Mouse (Mus musculus) layer of hippocampus, adult 9-11 months (tissue): Measurements from ENCODE around the gene Nit1.
A peak's percentile ranks its signal among the peaks of the same experiment; 100 is the strongest.

Experiments
- DNase-seq: peaks from one replicate; pipeline ENCODE4 v3.0.0; 2022

The Nit1 gene

DNA sequence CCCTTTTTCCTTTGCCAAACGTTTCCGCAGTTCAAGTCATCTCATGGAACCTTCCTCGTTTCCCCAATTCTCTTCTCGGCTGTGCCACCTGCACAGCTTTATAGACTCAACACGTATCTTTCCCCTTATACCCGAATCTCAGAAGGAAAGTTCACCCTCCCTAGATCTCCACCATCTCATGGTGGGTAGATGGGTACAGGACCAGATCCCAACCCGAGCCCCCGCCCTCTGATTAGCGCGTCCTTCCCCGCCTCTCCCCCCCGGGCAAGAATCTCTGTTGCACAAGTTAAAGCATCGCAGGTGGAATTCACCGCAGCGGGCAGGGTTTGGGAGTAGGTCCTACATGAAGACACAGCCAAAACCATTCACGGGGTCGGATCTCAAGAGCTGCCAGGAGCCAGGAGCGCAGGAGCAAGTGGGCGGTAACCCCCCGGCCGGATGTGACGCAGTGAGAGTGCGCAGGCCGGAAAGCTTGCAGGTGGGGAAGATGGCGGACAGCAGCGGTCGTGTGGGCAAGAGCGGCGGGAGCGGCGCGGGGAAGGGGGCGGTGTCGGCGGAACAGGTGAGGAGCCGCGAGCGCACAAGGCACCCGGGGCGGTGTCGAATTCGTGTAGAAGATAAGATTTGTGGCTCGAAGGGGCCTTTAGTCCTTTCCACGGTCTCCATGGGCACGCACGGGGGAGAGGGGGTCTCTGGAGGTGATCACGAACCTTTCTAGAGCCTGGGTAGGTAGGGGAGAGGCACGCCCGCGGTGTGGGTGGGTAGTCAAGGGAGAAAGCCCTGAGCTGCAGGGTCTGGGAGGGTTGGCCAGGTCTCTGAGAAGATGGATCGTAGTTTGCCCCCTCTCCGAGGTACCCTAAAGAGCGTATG is at the start of gene Nit1, which contains the start of gene Pfdn2:
Gene Nit1, minus strand, starts transcription at position 422 of the 870 bp plus-strand sequence.
Gene Pfdn2, plus strand, starts transcription at position 446 of the 870 bp plus-strand sequence.
- DNase-seq: peak; percentile 91

DNA sequence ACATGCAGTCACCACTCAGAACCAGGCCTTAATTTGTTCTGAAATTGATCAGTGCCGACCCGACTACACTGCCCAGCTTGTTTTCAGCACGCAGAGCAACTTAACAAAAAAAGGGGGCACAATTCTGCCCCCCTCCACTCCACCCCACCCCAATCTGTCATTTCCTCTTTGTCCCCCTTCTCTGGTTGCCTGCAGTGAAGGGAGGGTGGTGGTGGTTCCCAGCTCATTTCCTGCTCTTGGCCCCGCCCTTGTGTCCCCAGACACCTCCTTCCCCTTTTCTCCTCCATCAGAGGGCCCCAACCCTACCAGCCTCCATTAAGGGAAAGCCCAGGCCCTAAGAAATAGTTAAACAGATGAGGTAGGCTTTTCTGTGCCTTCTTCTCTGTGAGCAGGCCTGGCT is 44.7 kb upstream of the Nit1 start:
- peak; percentile 54 for DNase-seq

DNA sequence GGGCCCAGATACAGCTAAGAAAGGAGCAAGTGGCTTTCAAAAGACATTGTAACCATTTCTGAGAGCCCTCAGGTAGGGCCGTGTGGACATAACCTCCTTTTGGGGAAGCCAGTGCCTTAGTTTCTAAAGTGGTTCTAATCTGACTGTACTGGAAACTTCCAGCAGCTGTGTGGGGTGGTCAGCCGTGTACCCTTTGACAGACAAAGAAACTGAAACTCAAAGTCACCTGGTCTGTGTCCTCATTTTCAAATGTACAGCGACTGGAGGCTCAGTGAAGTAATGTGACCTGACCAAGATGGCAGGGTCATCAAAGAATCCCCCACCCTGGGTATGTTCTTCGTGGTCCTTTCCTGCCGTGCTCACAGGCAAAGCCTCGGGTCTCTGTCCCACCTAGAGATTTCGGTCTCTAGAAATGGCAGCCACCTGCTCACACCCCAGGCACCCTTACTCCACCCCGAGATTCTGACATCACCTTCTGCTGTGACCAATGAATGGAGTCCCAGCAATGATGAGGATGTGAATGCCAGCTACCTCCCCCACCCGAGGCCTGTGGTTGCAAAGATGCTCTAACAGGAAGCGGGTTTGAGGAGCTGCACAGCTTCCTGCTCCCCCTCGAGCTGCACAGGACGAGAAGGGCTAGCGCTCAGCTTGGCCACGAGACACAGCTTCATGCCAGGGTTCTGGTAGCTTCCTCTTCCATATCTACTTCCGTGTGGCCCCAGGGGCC is 43.1 kb upstream of the Nit1 start, which contains the start of gene Arhgap30:
Gene Arhgap30, plus strand, starts transcription at position 579 of the 727 bp plus-strand sequence.
- peak; percentile 81 for DNase-seq

DNA sequence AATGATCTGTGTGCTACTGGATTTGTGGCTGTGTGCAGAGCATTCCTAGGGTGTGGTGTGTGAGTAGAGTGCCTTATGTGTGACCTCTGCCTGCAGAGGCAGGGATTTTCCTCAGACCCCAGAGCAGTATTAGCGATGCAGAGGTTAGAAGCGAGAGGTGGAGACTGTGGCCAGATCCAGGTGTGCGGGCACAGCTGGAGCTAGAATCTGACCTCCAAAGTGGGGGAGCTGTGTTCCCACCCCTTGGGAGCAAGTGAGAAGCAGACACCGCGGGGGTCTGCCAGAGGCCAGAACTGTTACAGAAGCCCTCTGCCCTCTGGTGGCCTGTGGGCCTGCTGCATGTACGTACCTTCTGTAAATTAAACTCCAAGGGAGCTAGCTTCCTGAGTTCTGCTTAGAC is 41.7 kb upstream of the Nit1 start:
- no peak for DNase-seq

DNA sequence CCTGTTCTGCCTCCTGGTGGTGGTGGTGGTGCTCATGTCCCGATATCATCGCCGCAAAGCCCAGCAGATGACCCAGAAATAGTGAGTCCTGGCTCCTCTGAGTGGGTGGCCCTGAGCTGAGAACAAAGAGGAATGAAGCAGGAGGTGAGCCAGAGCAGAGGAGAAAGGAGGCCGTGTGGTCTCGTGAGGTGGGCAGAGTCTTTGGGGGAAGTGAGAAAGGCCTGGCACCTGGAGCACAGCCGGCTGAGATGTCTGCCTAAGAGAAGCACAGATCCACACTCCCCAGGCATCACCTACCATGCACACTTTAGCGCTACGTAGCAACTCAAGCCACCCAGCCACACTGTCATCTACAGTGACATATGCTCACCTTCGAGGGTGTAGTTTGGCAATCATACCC is 39.7 kb upstream of the Nit1 start:
- no peak for DNase-seq

DNA sequence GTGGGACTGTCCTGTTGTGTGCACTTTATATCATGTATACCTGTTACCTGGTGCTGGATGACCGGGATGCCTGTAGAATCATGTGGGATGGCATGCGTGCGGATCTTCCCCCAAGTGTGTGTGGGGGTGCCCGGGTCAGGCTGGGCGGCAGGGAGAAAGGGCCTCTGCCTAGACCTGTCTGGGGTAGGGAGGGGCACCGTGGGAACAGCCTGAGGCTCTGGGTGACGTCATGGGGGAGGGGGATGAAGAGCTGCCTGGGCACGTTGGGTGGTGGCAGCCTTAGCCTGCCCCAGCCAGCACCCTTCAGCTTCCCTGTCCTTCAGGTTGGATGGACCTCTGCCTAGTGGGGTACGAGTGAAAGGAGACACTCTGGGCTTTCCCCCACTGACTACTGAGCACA is 38.9 kb upstream of the Nit1 start:
- DNase-seq: no peak

DNA sequence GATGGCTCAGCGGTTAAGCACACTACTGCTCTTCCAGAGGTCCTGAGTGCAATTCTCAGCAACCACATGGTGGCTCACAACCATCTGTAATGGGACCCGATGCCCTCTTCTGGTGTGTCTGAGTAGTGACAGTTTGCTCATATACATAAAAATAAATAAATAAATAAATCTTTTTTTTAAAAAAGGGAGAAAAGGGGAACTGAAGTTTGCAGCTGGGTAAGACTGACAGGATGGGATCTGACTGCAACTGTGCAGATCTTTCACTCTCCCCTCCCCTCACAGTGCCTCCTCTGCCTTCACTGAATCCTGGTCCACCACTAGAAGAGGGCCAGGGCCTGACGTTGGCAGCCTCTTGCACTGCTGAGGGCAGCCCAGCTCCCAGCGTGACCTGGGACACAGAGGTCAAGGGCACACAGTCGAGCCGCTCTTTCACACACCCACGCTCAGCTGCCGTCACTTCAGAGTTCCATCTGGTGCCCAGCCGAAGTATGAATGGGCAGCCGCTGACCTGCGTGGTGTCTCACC is 36.7 kb upstream of the Nit1 start:
- no peak for DNase-seq

DNA sequence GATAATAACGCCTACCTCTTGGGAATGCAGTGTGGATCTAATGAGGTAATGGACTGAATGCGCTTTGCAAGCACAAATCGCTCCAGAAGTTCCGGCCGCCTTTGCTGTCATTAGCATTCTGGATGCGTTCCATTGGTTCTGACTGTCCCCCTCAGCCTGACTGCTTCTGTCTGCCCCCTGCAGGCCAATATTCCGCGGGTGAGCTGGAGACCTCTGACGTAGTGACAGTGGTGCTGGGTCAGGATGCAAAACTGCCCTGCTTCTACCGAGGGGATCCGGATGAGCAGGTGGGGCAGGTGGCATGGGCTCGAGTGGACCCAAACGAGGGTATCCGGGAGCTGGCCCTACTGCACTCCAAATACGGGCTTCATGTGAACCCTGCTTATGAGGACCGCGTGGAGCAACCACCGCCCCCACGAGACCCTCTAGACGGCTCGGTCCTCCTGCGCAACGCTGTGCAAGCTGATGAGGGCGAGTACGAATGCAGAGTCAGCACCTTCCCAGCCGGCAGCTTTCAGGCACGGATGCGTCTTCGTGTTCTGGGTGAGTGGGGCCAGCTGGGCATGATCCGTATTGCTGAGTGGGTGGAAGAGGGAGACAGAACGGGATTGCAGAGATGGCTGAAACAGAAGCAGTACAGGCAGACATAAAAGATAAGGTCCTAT is 34.6 kb upstream of the Nit1 start:
- peak; percentile 77 for DNase-seq

DNA sequence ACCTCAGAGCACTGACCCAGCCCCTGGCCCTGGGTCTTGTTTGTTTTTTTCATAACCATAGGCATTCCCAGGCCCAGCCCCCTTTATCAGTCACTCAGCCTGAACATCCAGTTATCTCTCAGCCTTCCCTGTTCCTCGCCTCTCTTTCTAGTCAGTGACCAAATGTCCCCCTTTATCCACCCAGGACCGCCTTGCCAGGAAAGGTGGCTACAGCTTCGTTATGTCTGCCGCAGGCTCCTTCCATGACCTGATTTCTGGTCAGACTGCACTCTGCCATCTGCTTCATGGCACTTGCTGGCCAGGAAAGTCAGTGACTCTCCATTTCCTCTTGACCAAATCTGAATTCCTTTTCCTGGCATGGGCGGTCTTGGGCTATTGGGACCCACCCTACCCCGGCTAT is 32.9 kb upstream of the Nit1 start:
- no peak for DNase-seq

DNA sequence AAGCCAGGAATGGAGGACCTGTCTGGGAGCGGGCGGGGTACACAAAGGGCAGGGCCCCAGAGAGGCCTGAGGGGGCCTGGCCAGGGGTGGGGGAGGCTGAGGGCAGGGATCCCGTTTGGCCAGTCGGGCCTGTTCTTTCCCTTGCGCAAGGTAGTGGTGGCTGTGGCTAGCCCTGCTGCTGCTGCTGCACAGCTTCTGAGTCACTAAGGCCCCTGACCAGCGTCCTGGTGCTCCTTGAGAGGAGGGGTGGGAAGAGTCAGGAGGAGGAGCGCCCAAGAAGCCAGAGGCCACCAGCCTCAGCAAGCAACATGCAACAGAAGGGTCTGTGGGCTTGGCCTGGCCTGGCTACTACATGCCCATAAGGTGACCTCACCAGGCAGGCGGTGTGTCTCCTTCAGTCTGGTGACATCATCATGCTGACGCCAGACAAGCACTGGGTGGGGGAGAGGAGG is 30.2 kb upstream of the Nit1 start:
- DNase-seq: no peak

DNA sequence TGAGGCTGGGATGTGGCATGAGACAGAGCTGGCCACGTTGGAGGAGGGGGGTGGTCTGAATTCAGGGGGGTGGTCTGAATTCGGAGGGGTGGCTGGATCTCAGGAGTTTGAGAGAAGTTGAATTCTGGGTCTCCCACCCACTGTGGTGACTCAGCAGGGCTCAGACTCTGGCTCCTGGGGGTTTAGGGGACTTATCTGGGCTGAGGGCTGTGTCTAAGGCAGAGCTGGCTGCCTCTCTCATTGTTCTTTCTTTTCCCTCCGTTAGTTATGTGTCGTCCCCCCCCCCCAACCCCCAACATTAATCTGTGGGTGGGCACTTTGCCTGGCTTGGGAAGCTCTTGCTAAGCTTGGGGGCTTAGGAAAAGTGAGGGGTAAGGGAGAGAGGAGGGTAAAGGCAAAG is 28.5 kb upstream of the Nit1 start:
- no peak for DNase-seq

DNA sequence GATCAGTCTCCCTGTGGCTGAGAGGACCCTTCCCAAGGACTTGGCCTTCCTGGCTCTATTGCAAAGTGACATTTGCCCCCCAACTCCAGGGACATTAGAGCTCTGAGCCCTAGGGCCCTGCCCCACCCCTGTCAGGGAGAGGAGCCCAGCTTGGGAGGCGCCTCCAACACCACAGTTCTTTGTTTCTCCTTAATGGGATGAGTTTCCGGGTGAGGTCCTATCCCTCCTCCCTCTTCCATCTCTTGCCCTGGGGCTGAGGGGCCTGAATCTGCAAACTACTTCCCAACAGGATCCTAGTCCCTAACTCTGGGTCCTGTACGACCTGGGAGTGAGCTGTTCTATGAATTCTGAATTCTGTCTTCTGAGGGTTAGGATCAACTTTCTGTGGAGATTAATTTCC is 27.4 kb upstream of the Nit1 start:
- no peak for DNase-seq

DNA sequence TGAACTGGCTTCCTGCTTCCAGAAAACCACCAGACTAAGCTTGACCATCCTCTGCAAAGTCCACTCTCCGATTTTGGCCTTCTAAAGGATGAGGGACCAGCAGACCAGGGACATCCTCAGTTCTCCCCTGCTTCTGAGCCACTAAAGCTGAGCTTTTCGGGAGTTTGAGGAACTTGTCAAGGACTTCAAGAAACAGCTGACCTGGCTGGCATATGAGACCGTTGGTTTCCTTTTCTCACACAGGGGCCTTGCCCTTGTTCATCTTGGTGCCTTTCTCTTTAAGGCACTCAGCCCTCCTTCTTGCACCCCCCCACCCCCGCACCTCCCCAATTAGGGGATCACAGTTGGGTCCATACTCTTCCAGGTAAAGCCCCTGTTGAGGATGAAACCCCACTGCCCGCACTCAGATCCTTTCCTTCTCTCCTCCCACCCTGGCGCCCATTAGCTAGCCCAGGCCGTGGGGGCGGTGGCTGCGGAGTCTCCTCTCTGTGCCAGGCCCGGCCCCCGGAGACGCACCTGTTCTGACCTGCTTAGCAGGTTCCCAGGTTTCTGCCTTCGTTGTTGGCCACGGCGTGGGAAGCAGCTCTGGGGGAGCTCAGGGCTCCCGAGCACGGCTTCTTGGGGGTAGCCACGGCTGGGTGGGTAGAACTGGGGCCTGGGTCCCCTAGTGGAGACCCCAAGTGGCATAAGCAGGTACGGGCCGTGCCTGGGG is 24.6 kb upstream of the Nit1 start, which contains the start of gene Nectin4:
Gene Nectin4, plus strand, starts transcription at position 255 of the 712 bp plus-strand sequence.
- DNase-seq: no peak

DNA sequence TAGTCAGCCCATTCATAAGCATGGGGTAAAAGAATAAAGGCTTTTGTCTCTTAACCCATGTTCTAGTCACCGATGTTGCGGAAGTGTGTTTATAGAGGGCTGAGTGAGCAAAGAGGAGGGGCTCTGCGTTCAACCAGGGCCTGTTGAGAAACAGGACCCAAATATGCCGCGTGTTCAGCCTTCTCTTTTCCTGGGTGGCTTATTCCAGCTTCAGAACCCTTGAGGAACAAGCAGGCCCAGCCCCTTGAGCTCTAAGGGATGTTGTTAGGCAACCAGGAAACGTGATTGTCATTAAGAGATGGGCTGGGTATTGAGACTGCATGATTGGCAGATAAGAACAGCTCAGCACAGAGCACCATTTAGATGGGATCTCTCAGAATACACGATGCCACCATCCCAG is 20.5 kb upstream of the Nit1 start:
- no peak for DNase-seq

DNA sequence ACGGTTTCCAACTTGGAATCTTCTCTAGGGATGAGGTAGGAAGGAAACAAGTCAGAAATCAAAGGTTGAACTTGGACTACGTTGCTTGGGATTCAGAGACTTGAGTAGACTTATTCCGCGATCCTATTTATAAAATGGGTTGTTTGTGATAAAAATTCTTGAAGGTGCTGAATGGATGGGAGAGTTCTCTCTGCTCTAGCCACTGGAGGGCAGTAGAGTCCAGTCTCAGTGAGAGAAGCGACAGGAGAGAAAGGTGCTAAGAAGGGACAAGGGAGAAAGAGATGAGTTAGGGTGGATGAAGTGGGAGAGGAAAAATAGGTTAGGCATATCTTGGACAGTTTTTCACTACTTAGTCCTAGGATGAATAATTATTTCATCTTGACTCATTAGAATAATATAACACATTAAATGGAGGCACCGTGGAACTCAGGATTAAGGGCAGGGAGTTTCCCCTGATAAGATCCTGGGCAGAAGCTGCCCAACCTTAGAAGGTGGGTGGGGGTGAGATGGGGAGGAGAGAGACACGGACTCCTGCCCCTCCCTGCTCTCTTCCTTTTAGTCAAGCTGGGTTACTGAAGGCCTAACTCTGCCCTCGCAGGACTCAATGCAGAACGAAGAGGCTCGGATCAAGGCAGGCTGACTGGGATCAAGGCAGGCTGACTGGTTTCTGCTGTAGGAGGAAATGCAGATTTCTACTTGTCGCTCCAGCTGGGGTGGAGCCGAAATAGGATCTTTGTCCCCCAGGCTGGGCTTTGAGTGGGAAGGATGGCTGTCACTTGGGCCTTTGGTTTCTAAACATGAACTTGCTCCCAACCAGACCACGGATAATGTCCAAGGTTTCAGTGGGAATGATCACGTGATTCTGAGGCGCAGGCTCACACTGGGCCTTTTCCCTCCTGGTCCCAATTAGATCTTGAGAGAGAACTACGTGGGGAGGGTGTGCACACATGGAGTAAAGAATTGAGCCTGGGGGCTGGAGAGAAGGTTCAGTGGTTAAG is 16.0 kb upstream of the Nit1 start:
- peak; percentile 73 for DNase-seq

DNA sequence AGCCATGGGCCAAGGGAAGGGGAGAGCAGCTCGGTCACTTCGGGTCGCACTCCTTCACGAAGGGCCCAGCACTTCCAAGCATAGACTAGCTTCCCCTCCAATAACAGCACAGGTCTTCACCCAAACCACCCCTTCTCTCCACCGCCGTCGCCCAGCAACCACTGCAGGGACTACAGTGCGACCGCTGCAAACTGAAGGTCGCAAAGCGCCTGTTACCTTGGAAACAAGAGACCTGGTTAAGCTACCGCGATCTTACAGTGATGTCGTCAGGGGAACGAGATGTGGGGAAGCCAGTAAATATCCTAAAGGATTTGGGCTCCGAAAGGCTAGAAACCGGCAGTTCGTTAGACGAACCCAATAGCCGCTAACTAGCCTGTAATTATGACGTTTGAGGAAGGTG is 15.2 kb upstream of the Nit1 start, which contains the start of gene Klhdc9:
Gene Klhdc9, minus strand, starts transcription at position 143 of the 400 bp plus-strand sequence.
- peak; percentile 94 for DNase-seq

DNA sequence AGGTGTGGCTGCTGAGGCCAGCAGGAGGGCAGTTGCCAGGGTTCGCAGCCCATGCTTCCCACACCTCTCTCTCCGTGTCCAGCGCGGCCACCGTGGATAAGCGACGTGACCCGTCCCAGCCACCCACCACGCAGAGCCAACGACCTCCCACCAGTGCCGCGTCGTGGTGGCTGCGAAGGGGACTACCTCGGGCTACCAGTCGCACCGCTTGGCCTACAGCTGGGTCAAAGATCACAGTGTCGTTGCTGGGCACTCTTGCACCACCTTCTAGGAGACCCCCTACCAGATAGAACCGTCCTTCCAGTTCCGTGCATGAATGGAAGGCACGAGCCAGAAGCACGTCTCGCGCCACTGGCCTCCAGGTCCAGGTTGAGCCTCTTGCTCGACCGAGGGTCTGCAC is 14.8 kb upstream of the Nit1 start:
- DNase-seq: peak; percentile 43

DNA sequence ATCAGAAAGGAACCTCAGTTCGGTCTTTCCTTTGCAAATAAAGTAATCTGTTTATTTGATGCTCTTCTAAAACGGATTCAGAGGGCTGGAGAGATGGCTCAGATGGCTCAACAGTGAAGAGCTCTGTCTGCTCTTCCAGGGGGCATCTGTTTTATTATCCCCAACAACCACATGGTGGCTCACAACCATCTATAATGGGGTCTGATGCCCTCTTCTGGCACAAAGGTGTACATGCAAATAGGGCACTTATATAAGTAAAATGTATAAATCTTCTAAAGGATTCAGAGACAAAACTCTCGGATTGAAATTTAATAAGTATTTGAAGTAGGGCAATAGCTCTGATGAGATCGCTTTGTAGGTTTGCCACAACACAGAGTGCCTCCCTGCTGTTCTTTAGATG is 13.0 kb upstream of the Nit1 start:
- DNase-seq: peak; percentile 66

DNA sequence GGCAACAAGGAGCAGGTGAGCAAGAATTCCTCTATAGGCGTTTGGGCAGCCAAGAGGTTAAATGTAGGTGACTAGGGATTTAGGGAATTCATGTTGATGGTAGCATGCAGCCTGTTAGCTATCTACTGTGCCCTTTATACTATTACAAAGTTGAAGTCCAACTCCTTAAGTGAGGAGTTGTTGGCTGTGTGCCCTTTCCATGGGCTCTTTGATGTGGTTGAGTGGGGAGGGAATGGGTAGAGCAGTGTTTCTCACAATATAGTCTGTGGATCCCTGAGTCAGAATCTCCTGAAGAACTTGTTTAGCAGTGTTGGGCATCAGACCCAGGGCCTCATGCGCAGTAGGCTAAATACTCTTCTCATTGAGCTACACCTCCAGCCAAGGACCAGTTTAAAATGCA is 11.4 kb upstream of the Nit1 start:
- no peak for DNase-seq

DNA sequence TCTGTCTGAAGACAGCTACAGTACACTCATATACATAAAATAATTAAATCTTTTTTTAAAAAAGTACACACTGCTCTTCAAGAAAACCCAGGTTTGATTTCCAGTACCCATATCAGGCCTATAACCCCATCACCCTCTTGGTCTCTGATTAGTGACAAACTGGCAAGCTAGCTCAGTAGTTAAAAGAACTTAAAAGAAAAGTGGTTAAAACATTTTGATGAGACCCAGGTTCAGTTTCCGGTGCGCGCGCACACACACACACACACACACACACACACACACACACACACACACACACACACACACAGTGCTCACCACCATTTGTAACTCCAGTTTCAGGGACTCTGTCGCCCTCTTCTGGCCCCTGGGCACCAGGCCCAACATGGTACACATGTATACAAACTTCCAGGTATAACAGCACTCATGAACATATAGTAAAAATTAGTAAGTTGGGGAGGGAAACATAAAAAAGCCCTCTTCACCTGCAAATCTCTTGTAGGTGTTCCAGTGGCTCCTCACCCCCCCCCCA is 10.4 kb upstream of the Nit1 start:
- no peak for DNase-seq

DNA sequence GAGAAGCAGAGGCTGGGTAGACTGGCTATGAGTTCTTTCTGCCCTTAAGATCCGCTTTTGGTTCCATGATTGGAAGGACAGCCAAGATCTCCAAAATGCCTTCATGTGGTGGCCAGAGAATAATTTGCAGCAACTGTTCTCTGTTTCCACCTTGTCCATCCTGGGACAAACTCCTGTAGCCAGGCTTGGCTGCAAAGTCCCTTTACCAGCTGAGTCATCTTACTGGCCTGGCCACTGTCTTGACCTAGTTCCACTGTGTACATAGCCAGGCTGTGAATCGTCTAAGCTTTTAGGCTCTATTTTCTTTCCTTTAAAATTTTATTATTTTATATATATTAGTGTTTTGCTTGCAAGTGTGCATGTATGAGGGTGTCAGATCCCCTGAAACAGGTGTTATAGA is 3.8 kb upstream of the Nit1 start:
- no peak for DNase-seq
